Mouse (Mus musculus): ENCODE data around the gene Ect2l. TPM values are rescaled to one million over a fixed set of nuclear protein-coding genes. Genes with fewer than 3 reads are reported as not detected.
"Not testable (repeated sequence)": the region's sequence is repeated elsewhere in the genome, so short reads cannot be mapped to it uniquely, and the experiment has no call there.

Gene Ect2l
- polyA plus RNA-seq, 1 experiment from 2014 or later, result 0.48 TPM

DNA sequence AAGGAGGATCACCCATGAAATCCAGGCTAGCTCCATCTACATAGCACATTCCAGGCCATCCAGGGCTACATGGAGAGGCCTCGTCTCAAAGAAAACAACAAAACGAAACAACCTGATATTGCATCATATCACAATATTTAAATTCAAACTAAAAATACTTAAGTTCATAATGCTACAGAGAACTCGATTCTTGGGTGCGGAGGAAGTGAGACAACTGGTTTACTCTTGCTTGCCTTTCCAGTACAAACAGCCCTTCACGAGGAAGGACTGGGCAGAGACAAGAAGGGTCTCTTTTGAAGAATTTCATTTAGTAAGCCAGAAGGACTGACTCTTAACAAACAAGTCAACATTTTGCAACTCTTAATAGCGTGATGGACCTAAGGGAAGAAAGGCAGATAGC, 22.1 kb downstream of the Ect2l start:
- H3K9ac ChIP-seq, result no peak overlapping the region
- no peaks in the 10 kb centered on the region for H3K27me3 ChIP-seq
- WGBS, result 83% methylated on average over 6 of the region's 6 CpGs
- H3K36me3 ChIP-seq, result no peaks in the 10 kb centered on the region
- H3K4me2 ChIP-seq (replicated peaks), result no peak overlapping the region
- no peaks in the 10 kb centered on the region for H3K9me3 ChIP-seq (replicated peaks)
- no peak for ATAC-seq (ENCODE audit: low FRiP score)
- H3K4me3 ChIP-seq, result no peak overlapping the region
- no peaks in the 10 kb centered on the region for H3K4me1 ChIP-seq
- no peak overlapping the region for H3K27ac ChIP-seq

DNA sequence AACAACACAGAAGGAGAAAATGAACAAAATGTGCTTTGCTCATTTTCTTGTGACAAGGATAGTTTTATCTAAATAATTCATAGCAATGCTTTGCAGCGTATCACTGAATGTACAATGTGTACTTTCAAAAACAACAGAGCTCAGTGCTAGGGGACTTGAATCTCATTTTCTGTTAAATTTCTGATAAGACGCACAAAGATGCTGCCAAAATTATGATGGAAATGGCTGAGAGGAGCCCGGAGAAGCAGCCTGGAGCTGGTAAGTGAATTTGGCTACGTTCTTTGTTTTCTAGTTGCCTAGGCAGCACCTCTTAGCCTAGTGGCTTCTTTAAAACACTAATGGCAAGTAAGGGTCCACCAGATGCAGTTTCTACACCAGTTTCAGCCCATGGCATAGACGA, 28.4 kb downstream of the Ect2l start:
- Histone ChIP-seq H3K4me1 (no peaks in the 10 kb centered on the region), H3K27me3 (no peaks in the 10 kb centered on the region), H3K36me3 (no peaks in the 10 kb centered on the region), H3K4me3 (no peak overlapping the region), H3K27ac (no peak overlapping the region), H3K9me3 (replicated peaks) (no peaks in the 10 kb centered on the region), H3K4me2 (replicated peaks) (no peak overlapping the region), H3K9ac (no peak overlapping the region)
- no peak for ATAC-seq (ENCODE audit: low FRiP score)
- 85% methylated on average over 5 of the region's 5 CpGs for WGBS

DNA sequence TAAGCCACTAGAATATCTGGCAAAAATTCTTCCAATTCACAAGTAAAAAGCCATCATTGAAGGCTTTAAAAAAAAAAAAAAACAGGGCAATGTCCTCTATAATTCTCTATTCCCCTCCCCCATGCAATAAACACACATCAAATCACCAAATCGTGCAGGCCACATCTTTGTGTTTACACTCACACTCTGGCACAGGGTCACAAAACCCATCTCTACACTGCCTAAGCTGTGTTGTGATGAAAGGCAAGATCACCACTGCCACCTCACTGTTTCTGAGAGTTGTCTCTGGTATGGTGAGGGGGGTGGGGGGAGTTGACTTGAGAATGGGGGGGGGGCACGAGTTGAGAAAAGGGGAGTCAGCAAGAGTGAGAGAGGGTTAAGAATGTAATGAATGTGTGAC, 33.4 kb downstream of the Ect2l start:
- Histone ChIP-seq H3K9ac (no peak overlapping the region), H3K9me3 (replicated peaks) (no peaks in the 10 kb centered on the region), H3K4me2 (replicated peaks) (no peak overlapping the region), H3K27ac (no peak overlapping the region), H3K4me3 (no peak overlapping the region), H3K27me3 (no peaks in the 10 kb centered on the region), H3K36me3 (no peaks in the 10 kb centered on the region), H3K4me1 (no peaks in the 10 kb centered on the region)
- no peak for ATAC-seq (ENCODE audit: low FRiP score)
- 79% methylated on average over 2 of the region's 2 CpGs for WGBS

DNA sequence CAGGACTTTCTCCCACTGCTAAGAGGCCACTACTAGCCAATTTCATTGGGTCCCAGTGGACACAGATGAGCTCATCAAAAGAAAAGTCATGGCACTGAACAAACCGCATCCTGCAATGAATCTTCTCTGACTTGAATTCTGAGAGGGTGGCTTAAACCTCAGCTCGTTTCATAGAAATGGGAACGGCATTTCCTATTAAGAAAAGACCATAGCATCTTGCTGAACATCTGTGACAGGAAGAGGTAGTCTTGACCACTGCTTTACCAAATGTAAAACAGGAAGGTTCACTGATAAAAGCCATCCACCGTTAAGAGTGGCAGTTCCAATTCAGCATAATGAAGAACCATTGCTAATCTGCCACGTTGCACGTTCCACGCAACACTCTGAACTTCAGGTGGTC, 34.0 kb downstream of the Ect2l start:
- Histone ChIP-seq H3K27me3 (no peaks in the 10 kb centered on the region), H3K36me3 (no peaks in the 10 kb centered on the region), H3K27ac (no peak overlapping the region), H3K4me2 (replicated peaks) (no peak overlapping the region), H3K4me1 (no peaks in the 10 kb centered on the region), H3K9me3 (replicated peaks) (no peaks in the 10 kb centered on the region), H3K4me3 (no peak overlapping the region), H3K9ac (no peak overlapping the region)
- whole genome bisulfite sequencing, result 96% methylated on average over 7 of the region's 7 CpGs
- no peak for ATAC-seq (ENCODE audit: low FRiP score)

DNA sequence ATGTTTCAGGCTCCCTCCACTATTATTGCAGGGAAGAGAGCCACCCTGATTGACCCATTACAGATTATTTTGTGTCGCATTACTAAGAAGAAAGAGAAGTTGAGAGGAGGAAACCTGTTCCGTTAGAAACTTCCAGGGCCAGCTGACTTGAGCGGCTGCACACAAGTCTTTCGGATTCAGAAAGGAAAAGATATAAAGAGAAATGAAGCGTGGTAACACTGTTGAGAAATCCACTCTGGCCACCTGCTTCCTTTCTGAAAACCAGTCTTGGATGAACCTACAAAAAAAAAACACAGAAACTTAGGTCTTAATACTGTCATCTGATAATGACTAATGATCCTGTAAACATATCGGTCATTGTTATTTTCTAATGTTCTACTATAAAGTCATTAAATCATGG, 35.6 kb downstream of the Ect2l start:
- no peak for ATAC-seq (ENCODE audit: low FRiP score)
- no peaks in the 10 kb centered on the region for H3K9me3 ChIP-seq (replicated peaks)
- H3K27ac ChIP-seq, result no peak overlapping the region
- no peaks in the 10 kb centered on the region for H3K36me3 ChIP-seq
- H3K4me2 ChIP-seq (replicated peaks), result no peak overlapping the region
- no peak overlapping the region for H3K4me3 ChIP-seq
- no peaks in the 10 kb centered on the region for H3K4me1 ChIP-seq
- WGBS, result 90% methylated on average over 6 of the region's 6 CpGs
- no peaks in the 10 kb centered on the region for H3K27me3 ChIP-seq
- H3K9ac ChIP-seq, result no peak overlapping the region

DNA sequence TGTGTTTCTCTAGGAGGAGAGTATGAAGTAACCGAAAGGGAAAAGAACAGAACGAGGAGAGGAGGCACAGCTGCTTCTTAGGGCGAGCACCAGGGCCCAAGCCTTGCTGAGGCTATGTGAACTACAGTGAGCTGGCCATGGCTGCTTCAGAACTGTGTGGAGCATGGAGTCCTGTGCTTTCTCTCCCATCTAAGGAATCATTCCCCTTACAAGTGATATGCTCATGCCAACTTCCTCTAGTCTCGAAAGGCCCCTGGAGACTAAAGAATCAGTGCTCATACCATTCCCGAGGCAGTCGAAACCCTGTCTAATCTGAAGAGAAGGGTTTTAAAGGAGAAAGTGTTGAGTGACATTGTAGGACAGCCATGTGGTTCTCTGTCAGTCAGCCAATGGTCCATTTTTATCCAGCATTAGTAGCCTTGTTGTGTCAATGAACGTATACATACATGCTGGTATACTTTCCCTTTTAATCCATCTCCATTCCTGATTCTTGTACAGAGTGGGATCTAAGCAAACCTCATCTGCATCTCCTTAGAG, 48.2 kb downstream of the Ect2l start:
- no peak overlapping the region for H3K4me2 ChIP-seq (replicated peaks)
- no peak overlapping the region for H3K4me3 ChIP-seq
- H3K9me3 ChIP-seq (replicated peaks), result 0 out of 2 replicates have a peak, but pooled peaks cover 4% of the 10 kb centered on the region
- H3K9ac ChIP-seq, result no peak overlapping the region
- no peaks in the 10 kb centered on the region for H3K36me3 ChIP-seq
- no peaks in the 10 kb centered on the region for H3K27me3 ChIP-seq
- ATAC-seq (ENCODE audit: low FRiP score), result no peak
- no peak overlapping the region for H3K27ac ChIP-seq
- 83% methylated on average over 7 of the region's 7 CpGs for WGBS
- no peaks in the 10 kb centered on the region for H3K4me1 ChIP-seq

DNA sequence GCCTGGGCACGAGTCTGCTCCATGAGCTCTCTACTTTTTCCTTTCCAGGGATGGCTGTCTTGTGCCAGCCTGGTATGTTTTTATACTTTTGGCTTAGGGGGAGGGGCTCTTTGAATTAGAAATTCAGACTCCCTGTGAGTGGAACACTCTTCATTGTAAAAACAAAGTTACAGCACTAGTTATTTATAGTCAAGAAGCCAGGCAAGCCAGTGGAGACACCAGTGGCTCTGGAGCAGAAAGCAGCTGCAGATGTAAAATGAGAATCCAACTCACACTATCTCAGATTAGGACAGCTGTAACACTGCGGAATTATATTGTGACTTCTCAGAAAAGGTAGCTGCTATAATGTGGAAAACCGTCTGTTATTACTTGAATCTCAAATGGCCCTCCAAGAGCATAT, 63.5 kb downstream of the Ect2l start:
- no peaks in the 10 kb centered on the region for H3K4me1 ChIP-seq
- no peak for ATAC-seq (ENCODE audit: low FRiP score)
- H3K27me3 ChIP-seq, result no peaks in the 10 kb centered on the region
- no peaks in the 10 kb centered on the region for H3K36me3 ChIP-seq
- H3K4me2 ChIP-seq (replicated peaks), result no peak overlapping the region
- H3K9ac ChIP-seq, result no peak overlapping the region
- no peak overlapping the region for H3K4me3 ChIP-seq
- WGBS, result 82% methylated on average over 3 of the region's 3 CpGs
- no peaks in the 10 kb centered on the region for H3K9me3 ChIP-seq (replicated peaks)
- no peak overlapping the region for H3K27ac ChIP-seq

DNA sequence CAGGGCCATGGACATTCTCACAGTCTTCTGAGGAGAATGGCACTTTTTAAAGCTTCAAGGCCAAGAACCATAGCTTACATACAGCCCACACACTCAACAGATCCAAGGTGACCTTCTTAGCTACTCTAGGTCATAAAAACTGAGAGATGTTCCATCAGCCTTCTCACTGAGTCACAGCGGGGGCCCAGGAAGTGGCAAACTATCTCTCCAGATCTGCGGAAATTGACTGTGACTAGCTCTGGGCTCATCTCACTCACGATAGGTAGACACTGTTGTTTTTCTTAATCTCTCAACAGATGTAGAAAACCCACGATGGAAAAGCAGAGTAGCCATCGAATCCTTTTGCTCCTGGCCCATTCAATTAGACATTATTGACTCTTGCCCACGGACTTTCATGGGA, 68.5 kb downstream of the Ect2l start:
- no peaks in the 10 kb centered on the region for H3K27me3 ChIP-seq
- no peak overlapping the region for H3K4me3 ChIP-seq
- WGBS, result 85% methylated on average over 6 of the region's 6 CpGs
- H3K9ac ChIP-seq, result no peak overlapping the region
- H3K4me2 ChIP-seq (replicated peaks), result no peak overlapping the region
- no peak overlapping the region for H3K27ac ChIP-seq
- no peaks in the 10 kb centered on the region for H3K36me3 ChIP-seq
- H3K9me3 ChIP-seq (replicated peaks), result no peaks in the 10 kb centered on the region
- ATAC-seq (ENCODE audit: low FRiP score), result no peak
- no peaks in the 10 kb centered on the region for H3K4me1 ChIP-seq

DNA sequence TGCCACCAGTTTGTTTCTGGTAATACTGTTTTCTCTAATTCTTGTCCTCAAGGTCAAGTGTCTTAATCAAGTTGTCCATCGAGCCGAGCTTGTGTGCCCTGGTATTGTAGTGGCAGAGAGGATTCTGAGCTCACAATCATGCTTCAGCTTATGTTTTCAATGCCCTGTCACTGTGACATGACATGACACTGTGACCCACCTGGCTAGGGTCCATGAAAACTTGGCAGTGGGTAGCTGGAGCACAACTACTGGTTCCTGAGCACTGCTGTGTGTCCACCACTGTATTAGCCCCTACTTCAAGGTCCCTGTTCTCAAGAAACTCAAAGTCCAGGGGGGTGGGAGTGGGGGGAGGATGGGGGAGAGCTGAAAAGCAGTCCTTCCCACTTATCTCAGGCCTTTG, 69.3 kb downstream of the Ect2l start:
- no peak overlapping the region for H3K4me3 ChIP-seq
- no peaks in the 10 kb centered on the region for H3K27me3 ChIP-seq
- H3K4me2 ChIP-seq (replicated peaks), result no peak overlapping the region
- H3K9me3 ChIP-seq (replicated peaks), result no peaks in the 10 kb centered on the region
- H3K36me3 ChIP-seq, result no peaks in the 10 kb centered on the region
- no peak overlapping the region for H3K27ac ChIP-seq
- no peaks in the 10 kb centered on the region for H3K4me1 ChIP-seq
- no peak for ATAC-seq (ENCODE audit: low FRiP score)
- no peak overlapping the region for H3K9ac ChIP-seq
- WGBS, result 87% methylated on average over 2 of the region's 2 CpGs

DNA sequence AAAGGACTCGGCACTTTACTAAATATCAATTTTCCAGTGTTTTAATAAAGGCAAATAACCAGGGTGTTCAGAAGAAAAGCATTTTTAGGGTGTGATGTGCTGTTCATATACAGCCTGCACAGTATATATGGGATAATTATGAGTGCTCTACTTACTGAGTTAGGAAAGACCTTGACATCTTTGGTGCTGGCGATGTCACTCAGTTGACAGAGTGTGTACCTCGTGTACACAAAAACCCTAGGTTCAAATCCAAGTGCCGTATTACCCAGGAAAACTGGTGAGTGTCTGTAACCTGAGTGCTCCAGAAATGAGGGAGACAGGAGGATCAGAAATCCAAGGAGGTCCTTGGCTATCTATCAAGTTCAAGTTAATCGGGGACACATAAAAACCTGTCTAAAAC, 71.1 kb downstream of the Ect2l start:
- Histone ChIP-seq H3K4me1 (no peaks in the 10 kb centered on the region), H3K4me2 (replicated peaks) (peak overlapping the region; percentile 34), H3K9me3 (replicated peaks) (no peaks in the 10 kb centered on the region), H3K27me3 (no peaks in the 10 kb centered on the region), H3K36me3 (no peaks in the 10 kb centered on the region), H3K9ac (no peak overlapping the region), H3K27ac (no peak overlapping the region), H3K4me3 (peak overlapping the region; percentile 14; the same call in 1 of the 2 replicates)
- WGBS, result 85% methylated on average over 5 of the region's 5 CpGs
- no peak for ATAC-seq (ENCODE audit: low FRiP score)

DNA sequence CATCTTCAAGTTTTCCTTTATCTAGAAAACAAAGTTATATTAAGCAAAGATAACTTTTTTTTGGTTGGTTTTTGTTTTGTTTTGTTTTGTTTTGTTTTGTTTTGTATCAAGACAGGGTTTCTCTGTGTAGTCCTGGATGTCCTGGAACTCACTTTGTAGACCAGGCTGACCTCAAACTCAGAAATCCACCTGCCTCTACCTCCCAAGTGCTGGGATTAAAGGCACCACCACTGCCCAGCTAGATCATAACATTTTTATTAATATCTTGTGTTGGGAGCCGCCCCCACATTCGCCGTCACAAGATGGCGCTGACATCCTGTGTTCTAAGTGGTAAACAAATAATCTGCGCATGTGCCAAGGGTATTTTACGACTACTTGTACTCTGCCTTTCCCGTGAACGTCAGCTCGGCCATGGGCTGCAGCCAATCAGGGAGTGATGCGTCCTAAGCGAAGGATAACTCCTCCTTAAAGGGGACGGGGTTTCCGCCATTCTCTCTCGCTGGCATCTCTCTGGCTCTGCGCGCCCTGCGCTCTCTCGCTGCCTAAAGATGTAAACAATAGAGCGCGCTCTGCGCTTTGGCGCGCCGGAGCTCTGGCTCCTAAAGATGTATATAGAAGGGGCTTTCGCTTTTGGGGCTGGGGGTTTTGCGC, 71.7 kb downstream of the Ect2l start:
- H3K4me1 ChIP-seq; H3K9me3 ChIP-seq (replicated peaks); ATAC-seq (ENCODE audit: low FRiP score); H3K9ac ChIP-seq; H3K36me3 ChIP-seq; H3K27me3 ChIP-seq; H3K4me2 ChIP-seq (replicated peaks); H3K27ac ChIP-seq: not testable (repeated sequence)
- 76% methylated on average over 15 of the region's 26 CpGs for WGBS
- peak overlapping the region; percentile 14; the same call in 1 of the 2 replicates for H3K4me3 ChIP-seq

DNA sequence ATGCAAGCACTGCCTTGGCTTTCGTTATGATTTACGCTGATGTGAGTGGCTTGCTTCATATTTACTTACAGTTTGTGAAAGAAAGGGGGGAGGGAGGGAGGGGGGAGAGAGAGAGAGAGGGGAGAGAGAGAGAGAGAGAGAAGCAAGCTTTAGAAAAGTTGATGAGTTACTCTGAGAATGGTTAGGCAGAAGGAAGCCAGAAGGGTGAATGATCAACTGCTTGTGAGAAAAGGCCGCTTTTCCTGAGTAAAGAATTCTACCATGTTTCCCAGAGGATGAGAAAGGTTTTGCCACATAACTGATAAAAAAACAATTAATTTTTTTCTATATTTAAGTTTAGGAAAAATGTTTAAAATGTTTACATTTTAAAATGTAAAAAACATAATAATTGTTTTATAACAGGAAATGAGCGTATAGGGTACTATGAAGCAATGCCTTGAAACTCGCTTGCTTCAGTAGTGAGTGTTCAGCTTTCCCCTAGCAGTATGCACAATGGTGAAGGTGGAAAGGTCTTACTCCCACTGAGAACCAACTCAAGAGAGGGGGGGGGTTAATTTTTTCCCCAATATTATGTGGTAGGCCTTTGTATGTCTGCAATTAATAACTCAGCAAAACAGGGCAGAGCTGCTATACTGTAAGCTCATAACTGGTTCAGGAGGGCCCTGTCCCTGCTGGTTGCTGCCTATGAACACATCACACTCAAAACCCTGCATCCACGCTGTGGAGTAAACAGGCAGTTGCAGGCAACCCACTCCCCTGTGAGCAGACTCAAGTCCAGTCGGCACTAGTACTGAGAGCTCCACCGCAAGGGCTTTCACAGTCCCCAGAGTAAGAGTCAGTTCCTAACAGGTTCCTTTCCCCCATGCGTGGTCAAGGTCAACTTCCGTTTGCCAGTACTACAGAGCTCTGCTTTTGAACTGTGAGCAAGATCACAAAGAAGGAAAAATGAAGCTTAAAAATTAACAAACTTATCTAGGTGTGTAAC, 78.7 kb downstream of the Ect2l start:
- Histone ChIP-seq H3K27me3 (no peaks in the 10 kb centered on the region), H3K4me3 (no peak overlapping the region), H3K9ac (no peak overlapping the region), H3K9me3 (replicated peaks) (no peaks in the 10 kb centered on the region), H3K36me3 (0 out of 2 replicates have a peak, but pooled peaks cover 1% of the 10 kb centered on the region), H3K27ac (no peak overlapping the region), H3K4me1 (no peaks in the 10 kb centered on the region), H3K4me2 (replicated peaks) (no peak overlapping the region)
- ATAC-seq (ENCODE audit: low FRiP score), result no peak
- 88% methylated on average over 10 of the region's 10 CpGs for whole genome bisulfite sequencing
